Mouse (Mus musculus): Measurements from ENCODE around the gene A430078G23Rik. TPM values are rescaled to one million over a fixed set of nuclear protein-coding genes. Genes with fewer than 3 reads are reported as not detected.

The A430078G23Rik gene
- polyA plus RNA-seq (2012; ENCODE audit: low replicate concordance) = 1.9 and 2.8 TPM in 2 replicates

GRCm38 (mm10) chr8:3353189-3353810 is at the start of gene A430078G23Rik:
TSS of gene A430078G23Rik (plus strand) at chr8:3353415.

GRCm38 (mm10) chr8:3392771-3393710 is 39.8 kb downstream of the A430078G23Rik start, which contains the start of gene Arhgef18:
TSS of gene Arhgef18 (plus strand) at chr8:3393006.

Other genes with a start within 250 kb of the A430078G23Rik start
- gene Insr, start 73.8 kb upstream of the A430078G23Rik start, polyA plus RNA-seq (2012; ENCODE audit: low replicate concordance) = 3.3 and 3.8 TPM in 2 replicates
- gene Arhgef18, start 39.6 kb downstream of the A430078G23Rik start, polyA plus RNA-seq (2012; ENCODE audit: low replicate concordance) = 28.5 and 65.0 TPM in 2 replicates
- gene Pex11g, start 114.3 kb downstream of the A430078G23Rik start, polyA plus RNA-seq (2012; ENCODE audit: low replicate concordance) = 0.23 and 0.54 TPM in 2 replicates
- not detected in 2 replicates for gene Tex45, start 117.4 kb downstream of the A430078G23Rik start, polyA plus RNA-seq (2012; ENCODE audit: low replicate concordance)
- 3.4 and 6.5 TPM in 2 replicates for gene Zfp358, start 139.7 kb downstream of the A430078G23Rik start, polyA plus RNA-seq (2012; ENCODE audit: low replicate concordance)
- 78.2 and 241 TPM in 2 replicates for gene Mcoln1, start 147.0 kb downstream of the A430078G23Rik start, polyA plus RNA-seq (2012; ENCODE audit: low replicate concordance)
- gene Pnpla6, start 162.0 kb downstream of the A430078G23Rik start, polyA plus RNA-seq (2012; ENCODE audit: low replicate concordance) = 21.4 and 33.0 TPM in 2 replicates
- gene C330021F23Rik, start 214.6 kb downstream of the A430078G23Rik start, polyA plus RNA-seq (2012; ENCODE audit: low replicate concordance) = 0.19 TPM in 1 of 2 replicates, not detected in the other
- gene Camsap3, start 233.9 kb downstream of the A430078G23Rik start, polyA plus RNA-seq (2012; ENCODE audit: low replicate concordance) = 0.42 and 0.58 TPM in 2 replicates